Mouse (Mus musculus): Measurements from ENCODE around the gene Deaf1.
"Not testable (repeated sequence)": the region's sequence is repeated elsewhere in the genome, so short reads cannot be mapped to it uniquely, and the experiment has no call there.

The Deaf1 gene

GRCm38 (mm10) chr7:141264041-141264700, 63.3 kb downstream of the Deaf1 start:
- DNase-seq (ENCODE audit: low read depth, low spot score): no peak

DNA sequence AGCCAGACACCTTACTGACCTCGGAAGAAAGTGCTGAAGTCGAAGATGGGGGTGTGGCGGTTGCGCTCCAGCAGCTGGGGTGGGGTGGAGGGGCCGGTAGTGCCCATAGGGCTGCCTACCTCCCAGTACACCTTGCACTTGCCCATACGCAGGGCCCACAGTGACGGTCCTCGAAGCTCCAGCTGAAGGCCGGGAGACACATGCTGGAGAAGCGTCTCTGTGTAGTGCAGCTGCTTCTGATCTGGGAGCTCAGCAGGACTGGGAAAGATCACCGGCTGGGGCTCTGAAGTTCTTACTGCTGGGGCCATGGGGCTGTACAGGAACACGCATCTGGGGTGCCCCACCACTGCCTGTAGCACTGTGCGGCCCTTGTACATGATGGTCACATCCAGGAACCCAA, 63.9 kb downstream of the Deaf1 start:
- DNase-seq (ENCODE audit: low read depth, low spot score): no peak

- DNase-seq (ENCODE audit: low read depth, low spot score): no peak
These were observed 66.0 kb downstream of the Deaf1 start for GRCm38 (mm10) chr7:141261480-141261879.

- no peak for DNase-seq (ENCODE audit: low read depth, low spot score)
These were observed 71.3 kb downstream of the Deaf1 start for GRCm38 (mm10) chr7:141256159-141256558.

DNA sequence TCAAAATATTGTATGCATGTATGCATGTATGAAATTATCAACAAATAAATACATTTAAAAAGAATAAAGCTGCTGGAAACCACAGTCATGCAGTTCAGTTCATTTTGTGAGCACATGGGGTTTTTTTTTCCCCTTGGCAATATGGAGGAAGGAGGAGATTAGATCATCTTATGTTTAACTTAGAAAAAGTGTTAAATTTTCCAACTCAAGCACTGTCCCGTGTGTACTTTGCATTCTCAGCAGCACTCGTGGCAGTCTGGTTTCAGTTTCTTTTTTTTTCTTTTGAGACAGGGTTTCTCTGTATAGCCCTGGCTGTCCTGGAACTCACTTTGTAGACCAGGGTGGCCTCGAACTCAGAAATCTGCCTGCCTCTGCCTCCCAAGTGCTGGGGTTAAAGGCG, 77.0 kb downstream of the Deaf1 start:
- DNase-seq (ENCODE audit: low read depth, low spot score): not testable (repeated sequence)

All from embryo, embryonic 11.5 days (tissue).